Mouse (Mus musculus): ENCODE measurements at regions not wholly inside any gene's neighbourhood (a gene's known extent, or its start where the extent isn't known, plus 50 kb on each side); places are given as distances from the start of the nearest gene placed in this dataset.

DNA sequence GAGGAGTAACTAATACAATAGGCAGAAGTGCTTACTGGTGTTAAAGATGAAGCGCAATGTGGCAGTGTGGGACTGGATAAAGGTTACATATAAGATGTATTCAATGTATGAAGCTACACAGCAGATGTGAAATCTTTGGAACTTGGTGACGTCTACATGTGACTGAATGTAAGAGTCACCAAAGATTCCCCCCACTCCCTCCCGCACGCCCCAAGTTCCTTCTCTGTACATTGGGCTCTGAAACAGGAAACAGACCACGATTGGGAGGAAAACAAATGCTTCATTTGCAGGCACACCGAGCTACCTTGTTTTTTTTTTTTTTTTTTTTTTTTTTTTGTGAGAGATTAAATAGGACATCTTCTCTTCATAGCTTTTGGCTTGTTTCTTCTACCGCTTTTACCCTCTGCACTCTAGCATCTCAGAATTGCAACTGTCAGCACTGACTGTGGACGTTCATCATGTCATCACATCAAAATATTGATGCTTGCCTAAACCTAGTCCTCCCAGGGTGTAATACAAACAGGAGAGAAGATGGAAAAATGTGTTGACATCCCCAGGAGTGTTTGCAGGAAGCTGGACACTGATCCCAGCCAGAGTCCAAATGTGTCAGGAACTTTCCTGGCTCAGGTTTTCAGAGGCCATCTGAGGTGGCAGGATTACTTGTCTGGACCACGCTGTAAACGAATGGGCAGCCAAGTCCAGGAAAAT lies 208.0 kb upstream of the Ccdc122 start:
- DNase-seq (ENCODE audit: extremely low spot score in 1 of 2, low spot score in 1 of 2): no peak

DNA sequence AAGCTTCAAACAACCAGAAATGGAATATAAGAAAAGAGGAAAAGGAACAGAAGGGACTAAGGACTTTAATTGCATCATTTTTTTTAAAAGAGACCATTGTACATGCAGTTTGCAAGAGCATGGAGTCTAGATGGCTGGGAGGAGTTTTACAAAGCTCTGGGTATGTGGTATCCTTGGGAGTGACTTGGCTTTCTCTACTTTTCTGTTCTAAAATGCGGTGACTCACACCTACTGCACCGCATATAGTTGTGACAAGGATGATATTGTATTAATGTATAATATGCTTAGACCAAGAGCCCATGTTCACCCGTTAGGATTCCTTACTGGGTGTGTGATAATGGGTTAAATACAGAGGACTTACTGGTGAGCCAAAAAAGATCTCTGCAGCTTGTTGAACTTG lies 212.5 kb upstream of the Ccdc122 start:
- DNase-seq (ENCODE audit: extremely low spot score in 1 of 2, low spot score in 1 of 2): no peak

DNA sequence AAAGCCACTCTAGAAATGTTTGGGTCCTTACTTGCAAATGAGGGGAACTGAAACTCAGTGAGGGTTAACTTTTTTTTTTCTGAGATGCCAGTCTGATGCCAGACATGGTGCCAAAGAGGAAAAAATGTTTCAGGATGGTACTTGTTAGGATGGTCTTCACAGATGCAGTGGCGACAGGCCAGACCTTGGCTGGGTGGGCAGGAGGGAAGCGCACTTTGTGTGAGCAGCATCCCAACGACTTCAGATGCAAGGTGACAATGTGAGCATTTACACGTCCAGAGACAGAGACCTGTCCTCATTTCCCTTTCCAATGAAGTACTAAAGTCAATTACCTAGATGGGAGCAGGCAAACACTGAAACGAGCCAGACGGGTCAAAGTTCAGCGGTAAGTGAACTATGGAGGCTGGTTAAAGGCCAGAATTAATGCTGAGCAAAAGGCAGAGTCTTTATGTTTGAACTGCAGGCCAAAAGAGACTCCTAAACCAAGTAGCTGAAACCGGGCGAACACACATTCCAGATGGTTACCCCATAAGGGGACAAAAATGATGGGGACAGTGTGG lies 213.7 kb upstream of the Ccdc122 start:
- DNase-seq (ENCODE audit: extremely low spot score in 1 of 2, low spot score in 1 of 2): no peak

DNA sequence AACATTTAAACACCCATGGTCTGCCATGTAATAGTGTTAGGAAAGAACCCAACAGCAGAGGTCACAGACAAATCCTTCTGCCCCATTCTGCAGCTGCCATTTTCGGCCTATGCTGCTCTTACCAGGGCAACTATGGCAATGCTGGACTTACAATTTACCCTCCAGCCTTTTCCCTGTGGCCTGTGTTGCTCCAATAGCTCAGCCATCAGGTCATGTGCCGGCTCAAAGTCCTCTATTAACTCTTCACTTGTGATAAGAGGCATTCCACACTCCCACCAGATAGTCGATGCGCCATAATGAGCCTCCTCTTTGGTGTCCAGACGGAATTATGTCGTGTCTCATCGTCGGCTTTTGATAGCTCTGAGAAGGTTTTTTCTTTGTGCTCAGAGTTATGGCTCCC lies 214.7 kb upstream of the Ccdc122 start:
- DNase-seq (ENCODE audit: extremely low spot score in 1 of 2, low spot score in 1 of 2): no peak

DNA sequence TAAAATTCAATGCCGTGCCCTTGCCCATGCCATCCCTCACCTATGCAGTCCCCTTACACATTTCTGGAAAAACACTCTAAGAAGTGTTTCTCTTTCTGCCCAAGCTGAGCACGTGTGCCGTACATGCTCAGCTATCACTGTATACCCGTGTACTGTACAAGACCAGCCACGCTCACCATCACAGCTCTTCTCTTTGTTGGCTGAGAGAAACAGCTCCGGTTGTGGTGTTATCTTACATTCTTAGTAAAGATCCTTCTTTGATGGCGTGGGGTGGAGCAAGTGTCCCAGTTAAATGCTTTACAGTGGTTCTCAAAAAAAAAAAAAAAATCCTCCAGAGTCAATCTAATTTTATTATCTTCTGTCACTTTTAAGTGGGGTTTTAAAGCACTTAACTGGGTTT lies 215.1 kb upstream of the Ccdc122 start:
- no peak for DNase-seq (ENCODE audit: extremely low spot score in 1 of 2, low spot score in 1 of 2)

DNA sequence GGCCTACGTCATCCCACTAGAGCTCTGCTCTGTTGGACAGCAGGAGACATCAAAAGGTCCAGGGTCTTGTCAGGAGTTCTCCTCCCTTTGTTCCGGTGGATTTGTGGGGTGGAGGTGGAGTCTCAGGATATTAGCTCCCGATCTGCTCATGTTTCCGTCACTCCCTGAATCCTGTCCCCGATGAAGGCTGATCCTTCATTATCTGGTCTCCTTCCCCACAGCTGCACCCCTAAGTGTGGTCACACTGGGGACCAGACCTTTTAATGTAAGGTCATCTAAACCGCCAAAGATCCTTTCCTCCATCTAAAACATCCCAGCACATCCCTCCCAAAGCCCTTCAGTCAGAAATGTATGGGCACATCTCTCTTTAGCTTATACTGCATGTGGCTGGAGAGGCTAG lies 215.6 kb upstream of the Ccdc122 start:
- no peak for DNase-seq (ENCODE audit: extremely low spot score in 1 of 2, low spot score in 1 of 2)

DNA sequence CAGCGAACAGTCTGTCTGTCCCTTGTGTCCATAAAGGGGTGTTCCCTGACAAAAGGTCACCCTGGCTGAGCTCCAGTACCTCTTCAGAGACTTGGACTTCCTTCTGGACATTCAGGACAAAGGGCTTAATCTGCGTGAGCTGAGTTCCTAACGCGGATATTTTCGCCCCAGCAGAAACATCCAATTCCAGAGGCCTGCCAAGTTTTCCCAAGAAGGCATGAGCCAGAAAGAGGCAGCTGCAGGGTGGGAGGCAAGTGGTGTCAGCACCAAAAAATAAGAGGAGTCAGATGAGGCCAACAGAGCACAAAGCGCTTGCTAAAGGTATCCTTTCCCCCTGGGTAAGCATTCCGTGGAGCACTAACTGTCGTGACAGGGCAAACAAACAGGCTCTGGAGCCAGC lies 216.9 kb upstream of the Ccdc122 start:
- DNase-seq (ENCODE audit: extremely low spot score in 1 of 2, low spot score in 1 of 2): peak; percentile 86 to 89

DNA sequence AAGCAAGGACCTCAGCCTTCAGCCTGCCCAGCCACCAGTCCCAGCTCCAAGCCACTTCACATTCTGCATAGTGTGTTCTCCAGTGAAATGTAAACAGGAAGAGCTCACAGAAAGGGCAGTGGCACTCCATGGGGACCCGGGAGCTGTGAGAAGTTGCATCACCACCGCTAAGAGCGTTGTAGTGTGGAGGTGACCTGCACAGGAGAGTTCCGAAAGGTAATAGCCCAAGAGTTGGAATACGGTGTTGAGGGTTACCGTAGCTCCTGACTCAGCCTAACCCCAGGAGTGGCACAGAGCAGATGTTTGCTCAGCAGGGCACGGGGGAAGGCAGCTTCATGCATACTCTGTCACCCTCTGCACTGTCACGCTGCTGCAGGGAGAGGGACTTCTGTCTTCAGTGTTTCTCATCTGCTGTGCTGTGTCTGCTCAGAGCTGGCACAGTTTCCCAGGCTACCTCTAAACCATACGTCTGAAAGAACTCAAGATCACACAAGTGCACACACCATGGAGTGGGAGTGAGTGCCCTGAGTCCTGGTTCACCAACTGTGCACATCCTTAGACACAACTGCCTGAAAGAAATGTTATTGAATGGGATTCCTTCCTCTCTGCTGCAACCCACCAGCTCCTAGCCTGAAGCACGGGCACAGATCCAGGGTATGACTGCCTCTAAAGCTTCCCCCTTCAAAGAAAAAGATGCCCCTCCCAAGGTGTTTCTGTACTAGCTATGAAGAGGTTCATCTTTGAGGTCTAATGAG lies 218.1 kb upstream of the Ccdc122 start:
- peak in 1 of 2 experiments; percentile 37 for DNase-seq (ENCODE audit: extremely low spot score in 1 of 2, low spot score in 1 of 2)

DNA sequence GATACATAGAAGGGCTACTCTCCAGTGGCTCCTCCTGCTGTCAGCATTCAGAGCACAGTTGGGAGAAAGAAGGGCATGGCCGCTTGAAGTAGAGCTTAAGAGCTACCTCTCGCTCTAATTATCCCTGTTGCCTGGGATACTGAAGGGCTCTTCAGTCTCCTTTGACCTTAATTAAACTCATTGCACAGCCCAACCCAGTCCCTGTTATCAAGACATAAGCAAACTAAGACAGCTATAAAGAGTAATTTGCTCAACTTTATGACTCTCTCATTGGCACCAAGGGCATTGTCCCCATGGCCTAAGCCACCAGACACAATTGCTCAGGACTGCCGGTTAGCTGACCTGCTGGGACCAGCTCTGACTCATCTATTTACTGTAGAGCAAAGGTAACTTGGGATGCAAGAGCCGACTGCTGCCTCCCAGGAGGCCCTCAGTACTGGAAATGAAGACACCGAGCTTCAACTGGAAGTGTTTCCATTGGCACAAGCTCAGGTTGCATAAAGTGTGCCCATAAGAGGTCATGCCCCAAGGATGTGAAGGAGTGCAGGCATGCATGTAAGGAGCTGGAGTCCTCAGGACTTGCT lies 219.3 kb upstream of the Ccdc122 start:
- no peak for DNase-seq (ENCODE audit: extremely low spot score in 1 of 2, low spot score in 1 of 2)

DNA sequence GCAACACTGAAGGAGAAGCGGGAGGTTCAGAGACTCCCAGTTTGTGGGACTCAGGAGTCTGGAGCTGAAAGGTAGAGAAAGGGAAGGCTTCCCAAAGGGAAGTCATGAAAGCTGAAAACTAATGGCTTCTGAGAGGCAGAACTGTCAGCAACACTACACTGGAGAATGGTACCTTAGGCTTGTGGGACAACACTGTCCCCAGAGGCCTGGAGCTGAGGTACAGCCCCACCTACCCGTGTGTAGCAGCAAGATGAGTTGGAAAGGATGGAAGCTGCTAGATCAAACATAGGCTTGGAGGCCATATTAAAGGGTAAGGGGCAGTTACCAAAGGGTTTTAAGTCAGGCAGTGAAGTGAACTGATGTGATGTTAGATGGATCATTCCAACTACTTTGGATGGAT lies 219.9 kb upstream of the Ccdc122 start:
- no peak for DNase-seq (ENCODE audit: extremely low spot score in 1 of 2, low spot score in 1 of 2)

DNA sequence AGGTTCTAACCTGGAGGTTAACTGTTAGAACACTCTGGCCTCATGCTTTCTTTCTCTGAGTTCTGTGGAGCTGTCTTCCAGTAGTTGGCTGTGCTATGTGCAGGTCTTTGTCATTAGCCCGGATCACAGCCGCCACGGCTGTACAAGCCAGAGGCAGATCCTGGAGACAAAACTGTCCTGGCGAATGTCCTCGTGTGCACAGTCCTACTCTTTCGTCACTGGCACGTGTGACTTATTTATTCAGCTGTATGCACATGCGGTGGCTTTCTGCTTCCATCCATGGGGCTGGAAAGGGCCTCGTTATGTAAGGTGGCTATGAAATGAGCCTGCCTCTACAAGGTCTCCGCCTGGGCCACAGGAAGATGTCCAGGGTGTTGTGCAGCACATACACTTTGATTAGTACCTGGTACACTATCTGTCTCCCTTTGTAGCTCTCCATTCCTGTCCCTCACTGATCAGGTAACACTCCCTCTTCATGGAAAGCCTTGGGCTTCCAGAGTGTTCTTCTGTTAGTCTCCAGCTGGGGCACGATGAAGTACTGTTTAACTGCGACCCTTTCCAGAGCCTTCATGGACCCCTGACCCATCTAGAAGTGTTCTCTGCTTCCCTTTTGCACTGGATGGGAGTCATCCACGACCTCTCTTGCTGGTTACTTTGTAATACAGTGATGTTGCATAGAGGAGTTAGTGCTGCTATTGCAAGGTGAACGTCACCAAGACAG lies 224.3 kb upstream of the Ccdc122 start:
- no peak for DNase-seq (ENCODE audit: extremely low spot score in 1 of 2, low spot score in 1 of 2)

DNA sequence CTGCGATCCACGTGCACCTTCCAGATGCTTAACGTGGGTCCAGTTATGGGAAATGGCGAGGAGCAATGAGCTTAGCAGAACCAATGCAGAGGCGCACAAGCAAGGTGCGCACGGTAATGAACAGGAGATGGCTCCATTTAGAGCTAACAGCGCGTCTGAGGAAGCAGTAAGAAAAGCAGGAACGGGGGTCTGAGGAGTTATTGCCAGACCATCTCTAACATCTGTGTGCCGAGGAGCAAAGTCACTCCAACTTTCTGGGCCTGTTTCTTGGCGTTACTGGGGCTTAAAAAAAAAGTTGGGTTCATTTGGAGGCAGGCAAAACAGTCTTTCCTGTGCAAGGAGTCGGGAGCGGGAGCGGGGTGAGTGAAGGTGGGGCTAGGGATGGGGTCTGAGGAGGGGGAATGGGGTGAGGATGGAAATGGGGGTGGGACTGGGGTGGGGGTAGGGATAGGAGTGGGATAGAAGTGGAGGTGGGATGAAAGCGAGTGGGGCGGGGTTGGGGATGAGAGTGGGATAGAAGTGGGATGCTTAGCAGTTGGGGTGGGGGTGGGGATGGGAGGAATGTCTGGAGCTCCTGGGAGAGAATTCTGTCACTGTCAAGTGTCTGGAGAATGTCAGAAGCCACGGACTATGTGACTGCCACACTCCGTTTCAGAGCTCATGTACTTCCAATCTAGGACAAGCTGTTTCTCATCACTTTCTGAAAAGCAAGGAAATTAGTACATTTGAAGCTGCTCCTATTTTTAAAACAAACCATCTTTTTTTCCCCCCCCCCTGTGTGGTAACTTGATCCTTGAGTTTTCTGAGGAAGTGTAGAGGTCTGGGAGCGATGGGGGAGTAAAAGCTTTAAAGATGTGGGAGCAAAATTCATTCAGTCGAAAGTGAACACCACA lies 225.6 kb upstream of the Ccdc122 start:
- DNase-seq (ENCODE audit: extremely low spot score in 1 of 2, low spot score in 1 of 2): no peak

DNA sequence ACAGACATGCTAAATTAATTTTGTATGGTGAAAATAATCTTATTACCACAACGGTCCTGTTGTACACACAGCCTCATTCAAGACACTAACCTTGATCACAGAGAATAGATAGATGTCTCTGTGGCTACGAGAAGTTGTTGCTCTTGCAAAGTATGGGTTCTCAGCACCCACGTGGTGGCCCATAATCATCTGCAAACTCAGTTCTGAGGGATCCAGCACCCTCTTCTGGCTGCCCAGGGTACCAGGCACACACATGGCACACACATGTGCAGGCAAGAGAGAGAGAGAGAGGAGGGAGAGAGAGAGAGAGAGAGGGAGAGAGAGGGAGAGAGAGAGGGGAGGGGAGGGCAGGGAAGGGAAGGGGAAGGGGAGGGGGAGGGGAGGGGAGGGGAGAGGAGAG lies 226.5 kb upstream of the Ccdc122 start:
- no peak for DNase-seq (ENCODE audit: extremely low spot score in 1 of 2, low spot score in 1 of 2)

DNA sequence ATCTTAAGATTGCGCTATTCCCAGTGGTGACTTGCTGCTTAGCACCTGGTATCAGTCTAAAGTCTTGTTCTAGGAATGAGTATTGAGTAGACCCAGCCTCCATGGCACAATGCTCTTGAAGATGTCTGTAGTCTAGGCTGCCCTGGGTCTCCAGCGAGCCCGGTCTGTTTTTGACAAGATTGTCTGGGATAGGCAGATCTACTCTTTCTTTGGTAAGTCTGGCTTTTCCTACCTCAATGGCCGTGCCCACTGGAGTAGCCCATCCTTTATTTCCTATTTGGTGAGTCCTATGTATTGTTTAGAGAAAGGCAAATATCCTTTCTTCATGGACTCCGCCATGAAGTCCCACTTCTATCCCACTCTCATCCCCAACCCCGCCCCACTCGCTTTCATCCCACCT lies 227.2 kb upstream of the Ccdc122 start:
- no peak for DNase-seq (ENCODE audit: extremely low spot score in 1 of 2, low spot score in 1 of 2)

DNA sequence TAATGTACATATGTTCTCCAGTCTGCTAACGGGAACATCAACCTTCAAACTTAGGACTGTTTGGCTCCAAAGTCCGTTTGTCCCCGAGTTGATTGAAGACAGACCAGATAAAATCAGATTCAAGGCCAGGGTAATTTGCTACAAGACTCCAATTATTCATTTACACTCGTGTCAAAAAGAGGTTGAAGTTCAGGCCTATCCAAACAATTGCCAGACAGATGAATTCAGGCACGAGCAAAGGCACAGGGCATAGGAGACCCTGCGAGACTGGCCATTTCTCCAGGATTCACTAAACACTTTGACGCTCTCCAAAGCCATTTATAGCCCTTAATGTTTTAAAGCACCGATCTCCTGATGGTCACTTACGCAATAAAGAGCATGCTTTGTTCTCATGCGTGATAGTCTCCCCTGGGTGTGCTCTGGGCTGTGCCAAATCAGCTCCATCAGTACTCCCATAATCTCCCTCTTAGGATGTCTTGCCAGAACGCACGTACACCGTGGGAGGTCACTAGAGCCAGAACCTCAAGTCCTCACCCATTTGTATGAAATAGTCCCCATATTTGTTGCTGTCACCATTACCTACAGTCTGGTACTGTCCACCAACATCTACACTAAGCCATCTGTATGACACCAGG lies 231.3 kb upstream of the Ccdc122 start:
- DNase-seq (ENCODE audit: extremely low spot score in 1 of 2, low spot score in 1 of 2): no peak

DNA sequence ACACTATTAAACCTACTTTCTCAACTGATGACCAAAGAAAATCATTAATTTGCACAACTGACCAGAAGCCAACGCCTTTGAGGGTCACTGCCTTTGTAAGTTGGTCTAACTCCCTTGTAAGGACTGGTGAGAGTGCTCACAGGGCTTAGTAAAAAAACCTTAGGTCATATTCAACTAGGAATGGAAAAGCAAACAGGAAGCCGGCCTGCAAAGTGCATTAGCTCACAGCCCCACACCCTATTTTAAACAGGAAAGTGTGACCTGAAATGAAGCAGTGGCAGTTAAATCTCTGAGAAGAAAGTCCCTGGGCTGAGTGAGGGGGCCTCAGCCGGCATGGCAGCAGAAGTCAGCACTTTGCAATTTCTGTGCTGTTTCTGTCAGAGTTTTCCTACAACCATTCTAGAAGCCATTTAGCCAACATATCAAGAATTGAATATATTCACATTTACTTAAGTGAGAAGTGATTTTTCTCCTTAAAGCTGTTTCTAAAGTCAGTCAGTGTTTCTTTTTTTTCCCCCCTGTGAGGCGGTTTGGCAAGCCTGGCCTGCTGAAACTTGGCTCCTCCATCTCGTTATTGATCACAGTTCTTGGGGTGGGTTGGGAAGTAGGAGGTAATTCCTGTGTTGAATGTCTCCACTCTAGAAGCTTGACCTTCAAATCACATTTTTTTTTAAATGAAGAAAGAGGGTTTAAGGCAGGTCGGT lies 232.0 kb upstream of the Ccdc122 start:
- DNase-seq (ENCODE audit: extremely low spot score in 1 of 2, low spot score in 1 of 2): no peak

DNA sequence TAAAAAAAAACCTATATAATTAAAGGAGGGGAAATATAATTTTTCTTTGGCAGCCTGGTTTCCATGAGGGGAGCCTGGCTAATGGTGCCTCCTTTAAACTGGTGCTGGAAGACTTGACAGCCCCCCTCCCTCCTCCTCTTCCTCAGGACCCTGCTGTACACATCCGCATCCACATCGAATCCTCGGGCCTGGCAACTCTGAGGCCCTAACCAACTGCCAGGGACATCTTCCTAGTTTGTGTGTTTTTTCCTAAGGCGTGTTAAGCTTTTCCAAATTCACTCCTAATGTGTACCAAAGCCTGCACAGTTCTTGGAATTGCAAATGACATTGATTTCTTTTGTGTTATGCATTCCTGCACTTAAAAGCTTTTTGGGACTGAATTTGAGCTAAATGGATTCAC lies 236.4 kb upstream of the Ccdc122 start:
- no peak for DNase-seq (ENCODE audit: extremely low spot score in 1 of 2, low spot score in 1 of 2)

DNA sequence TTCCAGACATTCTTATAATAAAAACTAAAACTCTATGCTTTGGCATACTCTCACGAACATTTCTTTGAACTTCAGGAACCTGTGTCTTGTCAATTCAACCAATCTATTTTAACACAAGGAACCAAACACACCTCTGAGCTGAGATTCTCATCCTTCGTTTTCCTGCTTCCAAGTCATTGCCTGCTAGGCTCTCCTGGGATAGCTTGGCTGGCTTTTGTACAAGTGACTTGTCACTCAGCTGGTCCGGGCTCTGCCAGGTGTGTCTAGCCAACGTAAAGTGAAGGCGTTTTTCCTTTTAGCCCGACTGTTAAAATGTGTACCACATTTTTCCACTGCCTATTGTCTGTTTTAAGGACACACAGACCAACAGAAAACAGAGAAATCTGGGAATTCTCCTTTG lies 236.8 kb upstream of the Ccdc122 start:
- DNase-seq (ENCODE audit: extremely low spot score in 1 of 2, low spot score in 1 of 2): no peak

DNA sequence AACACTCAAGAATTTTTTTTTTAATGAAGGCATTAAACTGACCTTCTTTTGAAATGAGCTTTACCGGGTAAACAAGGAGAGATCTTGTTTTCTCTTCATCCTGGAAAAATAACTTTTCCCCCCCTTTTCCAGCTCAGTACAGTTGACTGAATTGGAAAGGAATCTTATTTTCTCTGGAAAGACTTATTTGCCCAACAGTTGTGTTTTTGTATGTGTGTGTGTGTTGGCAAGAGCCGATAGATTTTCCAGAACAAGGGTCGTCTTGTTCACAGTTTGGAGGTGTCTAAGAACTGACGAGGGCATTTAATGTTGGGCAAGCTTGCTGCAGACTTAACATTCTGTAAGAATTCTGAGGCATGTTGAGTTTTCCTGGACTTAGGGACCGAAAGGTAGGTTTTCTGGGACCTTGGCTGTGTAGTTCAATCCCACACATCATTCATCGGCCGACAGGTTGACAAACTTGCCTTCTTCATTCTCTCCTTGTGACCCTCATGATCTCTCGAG lies 237.6 kb upstream of the Ccdc122 start:
- DNase-seq (ENCODE audit: extremely low spot score in 1 of 2, low spot score in 1 of 2): no peak

All from frontal cortex, adult 2 months (tissue).